Mouse (Mus musculus): ENCODE results near the gene Cdh13.
"Not testable (repeated sequence)": the region's sequence is repeated elsewhere in the genome, so short reads cannot be mapped to it uniquely, and the experiment has no call there.

The Cdh13 gene

DNA sequence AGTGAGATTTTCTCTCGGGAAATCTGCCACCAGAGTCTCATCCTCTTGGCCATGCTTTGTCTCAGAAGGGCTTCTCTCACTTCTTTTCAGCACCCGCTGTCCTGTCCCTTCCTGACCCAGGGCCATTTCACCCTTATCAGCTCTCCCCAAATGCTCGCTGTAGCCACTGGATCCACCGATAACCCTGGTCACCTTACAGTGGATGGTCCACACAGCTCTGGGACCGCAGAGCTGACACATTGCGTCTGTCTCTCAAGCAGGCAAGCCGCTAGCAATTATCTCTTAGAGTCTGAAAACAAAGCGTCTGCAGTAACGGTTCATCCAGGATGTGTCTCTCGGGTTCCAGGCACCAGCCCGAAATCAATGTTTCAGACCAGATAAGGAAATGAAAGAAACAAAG is 429.6 kb downstream of the Cdh13 start:
- DNase-seq: no peak

DNA sequence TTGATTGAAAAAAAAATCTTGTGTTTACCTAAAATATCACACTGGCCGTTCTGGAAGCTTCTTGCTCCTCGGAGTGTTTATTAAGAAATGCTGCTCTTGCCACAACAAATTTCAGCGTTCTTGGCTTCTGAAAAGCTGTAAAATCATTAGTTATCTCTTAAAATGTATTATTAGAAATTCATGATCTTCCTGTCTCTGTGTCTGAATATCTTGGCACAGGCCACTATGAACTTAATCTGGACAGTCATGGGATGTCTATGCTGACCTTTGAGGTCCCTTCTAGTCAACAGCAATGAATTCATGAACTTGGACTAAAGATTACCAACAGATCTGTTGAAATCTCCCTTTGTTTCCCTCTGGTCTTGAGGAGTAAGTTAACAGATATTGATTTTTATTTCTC is 430.1 kb downstream of the Cdh13 start:
- DNase-seq: no peak

DNA sequence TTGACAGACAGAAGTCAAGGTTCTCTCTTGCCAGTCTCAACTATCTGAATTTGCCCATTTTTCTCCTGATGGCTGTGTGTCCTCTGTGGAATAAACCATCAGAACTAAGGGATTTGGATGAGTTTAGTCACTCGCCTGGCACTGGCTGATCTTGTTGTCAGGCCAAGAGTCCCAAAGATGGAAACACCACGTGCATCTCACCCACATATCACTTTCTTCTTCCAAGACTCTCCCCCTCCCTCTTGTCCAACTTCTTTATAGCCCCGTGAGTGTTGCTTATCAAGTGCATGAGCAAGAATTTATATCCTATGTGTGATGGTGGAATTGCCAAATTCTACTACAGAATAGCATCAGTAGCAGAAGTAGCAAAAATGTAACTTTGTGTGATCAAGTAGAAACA is 439.4 kb downstream of the Cdh13 start:
- DNase-seq: no peak

DNA sequence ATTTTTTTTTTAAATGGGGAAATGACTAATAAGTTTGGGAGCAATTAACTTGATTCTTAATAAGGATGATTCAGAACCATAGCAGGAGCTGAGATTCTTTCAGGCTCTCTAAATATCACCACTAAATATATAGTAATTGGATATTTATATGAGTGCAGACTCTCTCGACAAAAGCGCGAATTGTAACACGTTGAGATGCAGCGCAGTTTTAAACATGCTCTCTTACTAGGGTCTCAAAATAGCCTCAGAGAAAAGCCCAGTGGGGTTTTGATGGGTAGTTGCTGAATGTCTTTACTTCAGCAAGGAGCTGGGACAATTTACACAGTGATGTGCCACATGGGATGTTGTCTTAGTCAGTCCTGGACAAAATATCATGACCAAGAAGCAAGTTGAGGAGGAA is 442.1 kb downstream of the Cdh13 start:
- no peak for DNase-seq

DNA sequence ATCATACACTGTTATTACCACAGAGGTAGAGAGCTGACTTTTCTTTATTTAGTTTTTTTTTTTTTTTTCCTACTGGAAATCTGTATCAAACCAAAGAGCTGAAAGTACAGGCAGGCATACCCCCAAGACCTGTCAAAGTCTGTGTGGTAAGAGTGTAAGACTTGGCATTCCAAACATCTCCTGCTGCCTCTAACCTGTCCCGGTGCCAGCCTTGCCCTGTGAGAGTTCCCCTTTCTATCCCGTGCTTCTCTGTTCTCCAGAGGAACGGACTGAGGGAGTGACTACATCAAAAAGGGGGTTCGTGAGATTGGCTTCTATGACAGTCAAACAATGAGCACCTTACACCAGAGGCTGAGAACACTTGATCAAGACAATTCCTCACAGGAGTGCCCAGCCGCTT is 458.2 kb downstream of the Cdh13 start:
- no peak for DNase-seq

DNA sequence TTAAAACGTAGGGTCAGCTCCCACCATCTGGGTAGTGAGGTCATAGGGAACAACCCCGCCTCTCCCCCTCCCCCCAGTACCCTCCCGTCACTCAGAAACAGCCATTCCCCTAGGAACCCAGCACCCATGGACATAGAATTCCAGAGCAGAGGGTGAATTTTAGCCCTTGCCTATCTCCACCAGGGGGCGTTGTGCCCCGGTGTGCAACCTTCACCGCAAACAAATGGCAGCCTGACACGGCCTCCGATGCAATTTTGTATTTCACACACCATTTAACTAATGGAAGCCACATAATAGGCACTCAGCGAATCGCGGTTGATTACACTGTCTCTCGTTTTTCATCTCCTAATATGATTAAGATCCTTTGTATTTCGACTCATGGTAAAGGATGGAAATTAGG is 461.5 kb downstream of the Cdh13 start:
- DNase-seq: no peak

DNA sequence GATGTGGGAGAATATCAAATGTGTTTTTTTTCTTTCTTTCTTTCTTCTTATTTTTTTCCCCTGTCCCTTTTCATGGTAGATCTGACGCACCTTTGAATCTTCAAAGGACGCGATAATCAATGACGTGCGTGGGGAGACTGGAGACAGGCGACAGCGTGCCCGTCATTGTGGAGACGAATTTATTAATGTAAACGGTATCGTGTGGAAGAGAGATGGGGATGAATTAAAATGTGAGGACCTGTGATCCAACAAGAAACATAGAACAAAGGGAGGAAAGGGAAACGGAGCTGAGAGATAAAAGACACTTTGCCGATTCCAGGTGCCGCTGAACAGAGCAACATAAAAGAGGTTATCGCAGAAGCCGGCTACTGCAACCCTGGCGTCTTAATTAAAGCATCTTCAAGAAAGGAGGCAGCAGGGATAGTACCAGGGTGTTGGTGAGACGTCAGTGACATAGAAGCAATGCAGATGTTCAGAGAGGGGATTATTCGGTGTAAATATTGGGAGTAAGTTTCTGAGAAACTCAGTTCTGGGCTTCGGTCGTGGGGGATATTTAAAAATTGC is 464.6 kb downstream of the Cdh13 start:
- DNase-seq: no peak

DNA sequence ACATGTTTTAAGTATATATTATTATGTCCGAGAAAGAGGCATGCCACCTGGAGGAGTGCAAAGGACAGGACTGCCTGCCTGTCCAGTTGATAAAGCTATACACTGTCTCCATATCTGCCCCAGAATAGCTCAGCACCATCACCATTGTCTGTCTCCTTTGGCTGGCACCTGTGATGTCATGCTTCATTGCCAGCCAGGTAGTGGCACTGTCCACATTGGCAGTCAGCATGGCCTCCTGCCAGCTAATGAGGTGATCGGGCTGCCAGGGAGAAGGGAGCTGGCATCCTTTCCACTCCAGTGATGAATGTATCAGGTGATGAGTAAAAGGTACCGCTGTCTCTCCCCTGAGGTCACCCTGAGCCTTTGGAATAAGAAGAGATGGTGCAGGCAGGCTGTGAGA is 465.7 kb downstream of the Cdh13 start:
- DNase-seq: no peak

DNA sequence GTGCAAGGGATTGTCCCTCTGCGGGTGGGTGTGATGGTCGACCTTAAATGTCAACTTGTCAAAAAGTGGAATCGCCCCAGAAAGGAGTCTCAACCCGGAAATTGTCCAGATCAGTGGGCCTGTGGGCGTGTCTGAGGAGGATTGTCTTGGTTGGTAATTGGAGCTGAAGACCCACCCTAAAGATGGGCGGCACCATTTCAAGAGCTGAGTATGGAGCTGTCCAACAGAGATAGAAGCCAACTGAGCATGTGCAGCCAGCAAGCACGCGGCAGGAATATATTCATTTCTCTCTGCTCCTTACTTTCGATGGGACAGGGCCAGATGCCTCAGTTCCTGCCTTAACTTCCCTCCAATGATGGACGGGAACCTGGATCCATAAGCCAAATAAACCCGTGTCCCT is 466.3 kb downstream of the Cdh13 start:
- no peak for DNase-seq

DNA sequence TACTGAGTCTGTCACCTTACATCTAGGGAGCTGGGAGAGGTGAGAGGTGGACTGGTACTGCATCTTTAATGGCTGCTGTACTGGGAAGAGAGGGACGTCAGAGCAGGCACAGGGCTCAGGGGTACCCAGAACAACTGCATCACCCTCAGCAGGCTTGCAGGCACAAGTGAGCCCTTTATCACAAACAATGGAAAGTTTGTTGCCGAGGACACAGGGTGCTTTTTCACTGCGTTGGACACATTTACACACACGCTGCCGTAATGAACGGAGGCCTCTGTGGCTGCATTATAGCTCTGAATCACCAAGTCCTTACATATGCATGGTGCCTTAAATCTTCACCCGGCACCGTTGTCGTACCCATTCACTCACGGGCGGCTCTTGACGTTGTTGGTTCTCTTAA is 470.2 kb downstream of the Cdh13 start:
- DNase-seq: no peak

DNA sequence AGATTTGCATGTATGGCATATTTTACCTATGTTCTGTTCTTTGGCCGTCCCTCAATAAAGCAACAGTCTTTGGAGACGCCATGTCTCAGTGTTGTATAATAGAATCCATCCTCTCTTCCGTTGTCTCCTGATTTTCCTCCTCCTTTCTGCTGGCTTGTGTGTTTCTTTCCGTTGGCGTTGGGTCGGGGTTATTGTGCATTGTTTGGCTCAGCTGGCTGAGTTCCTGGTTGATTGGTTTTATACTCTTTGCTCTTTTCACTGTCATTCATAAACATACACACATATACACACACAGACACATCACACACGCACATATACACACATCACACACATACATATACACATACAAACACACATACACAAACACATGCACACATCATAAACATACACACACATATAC is 470.6 kb downstream of the Cdh13 start:
- DNase-seq: no peak

DNA sequence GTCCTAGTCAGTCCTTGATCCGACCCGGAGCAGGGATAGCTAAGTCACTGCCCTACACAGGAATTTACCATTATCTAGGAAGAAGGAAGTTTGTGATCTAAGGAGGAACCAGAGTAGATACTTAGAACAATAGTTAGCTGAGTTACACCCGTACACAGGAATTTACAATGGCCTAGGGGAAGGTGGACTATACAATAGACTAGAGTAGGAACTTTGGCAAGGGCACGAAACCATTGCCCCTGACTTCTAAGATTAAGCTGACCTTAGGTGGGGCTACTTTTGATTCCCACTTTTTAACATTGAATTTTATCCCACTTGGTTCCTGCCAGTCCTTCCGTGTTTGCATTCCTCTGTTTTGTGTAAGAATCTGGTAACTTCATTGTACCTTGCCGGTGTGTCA is 494.0 kb downstream of the Cdh13 start:
- not testable (repeated sequence) for DNase-seq

DNA sequence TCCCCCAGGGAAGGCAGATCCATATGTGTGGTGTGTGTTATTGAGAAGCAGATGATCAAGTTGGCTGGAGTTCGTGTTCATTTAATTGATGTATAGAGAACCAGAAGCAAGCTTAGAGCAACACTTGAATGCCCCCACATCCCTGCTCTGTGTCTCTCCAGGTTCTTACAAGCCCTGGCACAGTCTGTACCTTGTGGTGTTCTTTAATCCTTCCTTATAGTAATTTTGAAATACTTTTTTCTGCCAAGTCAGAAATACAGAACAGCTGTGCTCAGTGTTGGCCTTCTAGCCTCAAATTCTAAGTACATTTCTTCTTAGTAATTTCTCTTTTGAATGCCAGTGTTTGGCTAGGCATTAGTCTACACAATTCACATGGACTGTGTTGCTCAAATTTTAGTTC is 494.8 kb downstream of the Cdh13 start:
- DNase-seq: no peak

DNA sequence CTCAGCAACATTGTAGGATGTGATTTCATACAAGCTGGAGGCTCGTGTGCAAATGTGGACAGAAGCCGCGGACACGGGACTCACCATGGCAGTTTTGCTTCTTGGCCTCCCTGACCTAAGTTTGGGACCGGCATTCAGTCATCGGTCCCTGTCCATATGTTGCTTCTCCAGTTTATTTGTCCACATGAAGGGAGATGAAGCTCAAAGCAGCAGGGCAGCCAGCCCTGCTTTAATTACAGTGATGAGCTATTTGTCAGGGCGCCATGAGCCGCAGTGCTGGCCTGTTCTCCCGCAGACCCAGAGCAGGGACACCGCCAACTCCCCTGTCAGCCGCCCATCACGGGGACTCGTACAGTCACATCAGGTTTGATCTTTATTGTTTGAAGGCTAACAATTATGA is 502.1 kb downstream of the Cdh13 start:
- no peak for DNase-seq

DNA sequence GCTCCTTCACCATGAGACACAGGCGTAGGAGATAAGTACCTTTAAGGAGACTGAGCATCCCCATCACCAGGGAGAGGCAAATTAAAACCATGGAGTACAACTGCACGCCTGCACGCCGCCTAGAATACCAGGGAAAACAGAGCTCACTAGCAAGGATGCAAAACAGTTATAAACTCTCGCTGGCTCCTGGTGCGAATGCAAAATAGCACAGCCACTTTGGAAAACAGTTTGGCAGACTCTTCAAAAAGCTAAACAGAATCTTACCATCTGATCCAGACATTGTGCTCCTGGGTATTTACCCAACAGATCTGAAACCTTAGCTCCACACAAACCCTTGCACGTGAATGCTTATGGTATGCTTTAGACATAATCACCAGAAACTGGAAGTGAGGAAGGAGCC is 506.1 kb downstream of the Cdh13 start:
- DNase-seq: no peak

DNA sequence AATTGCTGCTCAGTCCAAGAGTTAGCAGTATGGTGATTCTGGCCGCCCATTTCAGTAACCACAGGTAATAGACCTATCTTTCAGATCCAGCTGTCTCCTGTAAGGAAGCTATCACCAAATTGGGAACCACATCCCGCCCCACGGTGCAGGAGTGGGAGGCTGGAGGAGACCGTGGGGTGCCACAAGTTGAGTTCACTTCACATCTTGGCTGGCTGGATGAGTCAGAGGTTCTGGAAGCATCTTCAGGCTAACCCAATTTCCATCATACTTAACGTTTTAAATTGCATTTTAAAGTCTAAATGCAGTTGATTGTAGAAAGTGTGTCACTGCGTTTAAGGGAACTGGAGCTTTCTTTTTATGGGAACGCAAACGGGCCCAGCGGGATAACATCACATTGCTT is 511.4 kb downstream of the Cdh13 start:
- no peak for DNase-seq

DNA sequence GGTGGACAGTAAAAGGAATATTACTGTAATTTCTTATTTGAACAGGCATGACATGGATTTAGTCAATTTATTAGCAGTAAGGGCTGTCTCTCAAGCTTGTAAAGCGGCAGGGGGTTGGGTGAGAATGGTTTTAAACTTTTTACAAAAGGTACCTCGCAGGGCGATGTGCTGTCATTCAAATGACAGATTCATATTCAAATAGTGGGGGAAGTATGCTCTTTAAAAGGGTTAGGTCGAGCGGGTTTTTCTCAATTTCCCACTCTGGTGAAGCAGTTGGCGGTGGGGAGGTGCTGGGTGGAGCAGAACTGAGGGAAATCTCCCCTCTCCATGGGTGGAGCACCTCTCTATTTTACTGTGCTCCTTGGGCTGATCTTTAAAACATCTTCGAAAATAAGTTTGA is 513.0 kb downstream of the Cdh13 start:
- no peak for DNase-seq

DNA sequence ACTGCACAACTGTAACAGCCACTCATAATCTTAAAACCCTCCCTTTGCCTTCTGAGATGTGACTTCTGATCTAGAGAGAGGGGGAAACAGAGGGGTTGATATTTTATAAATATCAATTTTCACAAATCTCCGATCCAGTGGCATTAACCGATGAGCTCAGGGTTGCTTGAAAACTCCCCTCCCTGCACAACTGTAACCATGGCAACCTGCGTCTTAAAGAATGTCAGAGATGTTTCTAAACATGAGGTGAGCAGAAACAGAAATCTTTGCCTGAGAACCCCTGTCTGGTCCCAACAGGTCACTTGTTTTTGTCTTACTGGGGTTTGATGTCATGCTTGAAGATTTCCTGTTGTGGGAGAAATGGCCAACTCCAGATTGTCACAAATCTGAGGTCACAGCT is 513.6 kb downstream of the Cdh13 start:
- no peak for DNase-seq

DNA sequence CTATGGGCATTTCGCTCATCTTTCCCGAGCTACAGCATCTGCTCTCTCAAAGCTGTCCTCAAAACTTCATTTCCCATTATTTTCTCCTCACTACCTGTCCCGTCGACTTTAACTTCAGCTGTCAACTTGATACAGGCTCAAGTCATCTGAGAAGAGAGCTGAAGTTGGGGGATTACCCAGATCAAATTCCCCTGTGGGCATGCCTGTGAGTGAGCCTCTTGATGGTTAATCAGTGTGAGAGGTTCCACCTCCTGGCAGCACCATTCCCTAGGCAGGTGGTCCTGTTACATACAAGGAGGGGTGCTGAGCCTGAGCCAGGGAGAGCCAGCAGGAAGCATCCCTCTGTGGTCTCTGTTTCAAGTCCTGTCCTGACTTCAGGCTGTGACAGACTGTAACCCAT is 519.6 kb downstream of the Cdh13 start:
- DNase-seq: no peak

DNA sequence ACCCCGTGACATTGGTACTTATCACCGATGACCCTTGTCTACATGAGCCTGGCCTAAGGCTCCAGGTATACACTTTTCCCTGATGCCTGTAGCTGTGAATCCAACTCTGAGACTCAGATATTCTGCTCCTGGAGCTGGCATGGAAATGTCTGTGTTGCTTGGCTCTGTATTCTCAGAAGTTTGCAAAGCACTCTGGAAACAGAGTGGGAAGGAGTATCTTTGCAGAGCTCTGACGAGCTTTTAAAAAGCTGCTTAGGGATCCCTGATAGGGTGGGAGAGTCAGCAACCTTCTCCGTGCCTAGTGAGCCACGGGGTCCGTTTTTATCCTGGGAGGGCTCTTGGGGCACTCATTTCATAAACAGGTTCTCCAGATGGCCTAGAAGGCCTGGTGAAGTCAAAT is 526.1 kb downstream of the Cdh13 start:
- DNase-seq: no peak

DNA sequence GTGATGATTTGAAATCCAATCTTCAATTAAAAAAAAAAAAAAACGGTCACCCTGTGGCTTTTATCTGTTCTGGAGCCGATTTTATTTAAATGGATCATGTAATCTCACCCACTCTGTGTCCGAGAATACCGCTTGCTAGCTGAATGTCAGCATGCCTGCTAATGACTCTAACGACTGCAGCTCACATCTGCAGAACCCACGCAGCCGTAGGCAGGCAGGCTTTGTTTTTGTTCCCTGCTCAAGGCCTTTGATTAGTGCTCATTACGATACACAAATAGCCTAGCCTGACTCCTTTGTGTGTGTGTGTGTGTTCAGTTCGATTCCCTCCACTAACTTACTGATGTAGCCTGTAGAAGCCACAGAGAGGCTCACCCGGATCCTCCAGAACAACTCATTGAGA is 531.5 kb downstream of the Cdh13 start:
- no peak for DNase-seq

DNA sequence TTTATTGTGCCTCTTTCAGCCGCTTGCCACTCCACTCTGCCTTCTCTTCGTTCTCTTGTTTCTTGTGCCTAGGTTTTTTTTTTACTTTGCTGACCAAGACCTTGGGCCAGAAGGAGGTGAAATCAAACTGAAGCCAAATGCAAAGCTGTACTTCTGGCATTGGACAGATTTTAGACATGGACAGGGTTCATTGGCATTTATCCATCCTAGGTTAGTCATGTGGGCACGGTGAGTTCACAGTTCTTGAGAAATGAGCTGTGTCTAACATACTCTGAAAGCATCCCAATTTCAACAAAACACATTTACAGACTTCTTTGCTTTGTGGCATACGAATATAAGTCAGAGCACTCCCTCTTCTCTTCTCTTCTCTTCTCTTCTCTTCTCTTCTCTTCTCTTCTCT is 543.2 kb downstream of the Cdh13 start:
- DNase-seq: no peak

DNA sequence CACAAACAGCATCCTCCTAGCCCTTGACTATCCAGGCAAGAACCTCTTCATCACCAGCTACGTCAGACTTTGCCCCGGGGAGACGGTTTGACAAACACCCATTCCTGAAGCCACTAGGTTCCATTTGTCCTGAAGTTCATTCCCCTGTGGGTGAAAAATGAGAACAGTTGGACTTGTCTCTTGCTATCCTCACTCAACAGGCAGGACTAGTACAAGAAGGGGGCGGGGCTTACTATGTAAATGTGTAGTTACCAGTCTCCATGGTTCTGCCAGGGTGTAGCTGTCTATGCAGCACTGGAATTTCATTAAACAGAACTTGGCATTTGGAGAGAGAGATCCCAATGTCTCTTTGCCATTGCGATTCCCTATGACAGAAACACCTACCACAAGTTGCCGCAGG is 544.2 kb downstream of the Cdh13 start:
- DNase-seq: no peak

DNA sequence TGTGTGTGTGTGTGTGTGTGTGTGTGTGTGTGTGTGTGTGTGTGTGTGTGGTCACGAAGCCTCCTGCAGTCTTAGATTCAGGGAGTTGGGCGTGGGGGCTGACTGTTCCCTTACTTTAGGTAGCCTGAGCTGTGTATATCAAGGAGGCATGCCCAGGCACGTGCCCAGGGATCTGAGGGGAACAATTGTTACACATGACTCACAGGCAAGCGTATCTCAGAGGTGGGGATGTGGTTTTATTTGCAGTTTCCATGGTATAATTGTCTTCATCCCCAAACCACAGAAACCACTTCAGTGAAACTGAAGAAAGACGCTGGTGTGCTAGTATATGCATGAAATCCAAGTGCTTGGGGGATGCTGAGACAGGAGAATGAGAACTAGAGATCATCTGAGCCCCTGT is 546.8 kb downstream of the Cdh13 start:
- DNase-seq: no peak

DNA sequence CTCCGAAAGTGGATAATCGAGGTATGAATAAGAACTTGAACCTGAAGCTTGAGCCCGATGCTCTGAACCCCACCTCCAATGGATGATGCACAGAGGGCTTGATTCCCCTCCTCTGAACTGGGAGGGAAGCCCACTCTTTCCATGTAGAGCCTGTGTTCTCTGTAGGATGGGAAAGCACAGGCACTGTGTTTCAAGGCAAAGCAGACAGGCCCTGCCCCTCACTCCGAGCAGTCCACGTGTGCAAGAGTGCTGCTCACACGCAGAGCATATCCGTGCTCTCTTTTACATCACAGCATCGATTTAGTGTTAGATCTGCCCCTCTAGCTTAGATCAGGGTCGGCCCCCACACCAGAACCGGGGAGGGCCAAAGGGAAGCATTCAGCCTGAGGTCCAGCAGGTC is 547.5 kb downstream of the Cdh13 start:
- DNase-seq: no peak

DNA sequence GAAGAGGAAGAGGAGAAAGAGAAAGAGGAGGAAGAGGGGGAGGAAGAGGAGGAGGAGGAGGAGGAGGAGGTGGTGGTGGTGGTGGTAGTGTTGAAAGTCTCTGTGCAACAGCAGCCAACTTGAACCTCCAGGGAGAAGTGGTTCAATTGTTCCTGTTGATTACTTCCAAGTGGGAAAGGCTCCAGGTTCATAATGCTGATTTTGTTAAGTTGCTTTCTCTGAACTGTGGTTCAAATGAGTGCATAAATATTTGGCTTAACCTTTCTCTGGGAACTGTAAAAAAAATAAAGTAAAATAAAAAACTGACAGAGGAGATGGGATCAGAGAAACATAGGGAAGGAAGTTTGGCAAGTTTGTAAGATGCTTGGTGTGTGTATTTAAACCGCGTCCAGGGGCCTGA is 555.3 kb downstream of the Cdh13 start:
- DNase-seq: no peak

Data from lung, postnatal 10 days (tissue).